Mouse (Mus musculus) stomach, postnatal 0 days (tissue): ENCODE results near the gene Dbn1.

ENCODE experiments used
- CTCF ChIP-seq: IDR thresholded peaks from 2 replicates; pipeline ENCODE4 v1.5.1; 2016; ENCODE audit warnings: antibody characterized with exemption, low read depth, mild to moderate bottlenecking, moderate library complexity
- EP300 ChIP-seq: optimal IDR thresholded peaks from 2 replicates; pipeline ENCODE3; 2016; ENCODE audit warnings: antibody characterized with exemption

- no peak for TF ChIP-seq EP300
- TF ChIP-seq CTCF, result peak; percentile 75
Observed at GRCm38 (mm10) chr13:55468851-55469560, 18.9 kb downstream of the Dbn1 start.
